Mouse (Mus musculus) hindbrain, embryonic 11.5 days (tissue): ENCODE results near the gene Siglec1. TPM values are rescaled to one million over a fixed set of nuclear protein-coding genes. Genes with fewer than 3 reads are reported as not detected.
A peak's percentile ranks its signal among the peaks of the same experiment; 100 is the strongest.

Experiments used
- ATAC-seq: fragments of 200-750 bp; cut with Nextera tagmentation; 2 replicates; pipeline ENCODE4 v1.8.0; 2017; ENCODE audit warnings: mild to moderate bottlenecking, moderate TSS enrichment, moderate library complexity; ENCODE audit not compliant: low FRiP score
- DNase-seq: peaks from one replicate; pipeline ENCODE4 v3.0.0-alpha.2; 2015; ENCODE audit warnings: low spot score
- H3K27ac ChIP-seq: fragments of 300-500 bp; sonication (generic); 2 replicates; pipeline ENCODE4 v1.5.1; 2014; ENCODE audit warnings: mild to moderate bottlenecking, low read depth, low read length
- H3K27me3 ChIP-seq: fragments of 300-500 bp; sonication (generic); 2 replicates; pipeline ENCODE4 v1.6.1; 2014; ENCODE audit warnings: mild to moderate bottlenecking, low read length, moderate library complexity, mixed read lengths; ENCODE audit not compliant: control insufficient read depth, insufficient read depth
- H3K36me3 ChIP-seq: fragments of 300-500 bp; sonication (generic); 2 replicates; pipeline ENCODE4 v1.6.1; 2014; ENCODE audit warnings: mild to moderate bottlenecking, low read length, moderate library complexity, mixed read lengths; ENCODE audit not compliant: control insufficient read depth, insufficient read depth
- H3K4me1 ChIP-seq: fragments of 300-500 bp; sonication (generic); replicated peaks from 2 replicates; pipeline ENCODE4 v1.6.1; 2014; ENCODE audit warnings: low read length, mixed read lengths; ENCODE audit not compliant: control insufficient read depth, insufficient read depth
- H3K4me2 ChIP-seq: fragments of 300-500 bp; sonication (generic); replicated peaks from 2 replicates; pipeline ENCODE4 v1.6.1; 2014; ENCODE audit warnings: mild to moderate bottlenecking, low read depth, low read length
- H3K4me3 ChIP-seq: fragments of 300-500 bp; sonication (generic); 2 replicates; pipeline ENCODE4 v1.5.1; 2014; ENCODE audit warnings: low read depth, low read length
- H3K9ac ChIP-seq: fragments of 300-500 bp; sonication (generic); 2 replicates; pipeline ENCODE4 v1.6.1; 2014; ENCODE audit warnings: low read depth, low read length
- H3K9me3 ChIP-seq: fragments of 300-500 bp; sonication (generic); 2 replicates; pipeline ENCODE4 v1.6.1; 2016; ENCODE audit warnings: low read length; ENCODE audit not compliant: control insufficient read depth
- WGBS: fragments of 180-500 bp; shearing (Covaris S2); extraction: QIAGEN DNeasy Blood & Tissue Kit; methylation state at CpG from one replicate; pipeline ENCODE4 v1.1.7; 2014; 5-methylcytosine and 5-hydroxymethylcytosine counted together
- polyA plus RNA-seq: library from polyadenylated mRNA; unstranded; fragments of >200 nt; fragmentation: Nextera tagmentation; extraction: Ambion mirVana; gene quantifications from 2 replicates; pipeline ENCODE4 v1.2.1, GENCODE M21; 2014

Gene Siglec1
- polyA plus RNA-seq, 1 experiment from 2014 or later = 0.15 TPM

- Histone ChIP-seq H3K27me3 (no peaks in the 10 kb centered on the region), H3K27ac (no peak overlapping the region), H3K9me3 (no peaks in the 10 kb centered on the region), H3K36me3 (no peaks in the 10 kb centered on the region), H3K9ac (no peak overlapping the region), H3K4me1 (peaks cover 9% of the 10 kb centered on the region; the same call in 1 of the 2 replicates), H3K4me2 (0 out of 2 replicates have a peak overlapping the region, but pooled peaks have one; percentile 72), H3K4me3 (no peak overlapping the region)
- DNase-seq (no peak), ATAC-seq (no peak)
- 85% methylated on average over 3 of the region's 3 CpGs for WGBS
These were observed 42.1 kb upstream of the Siglec1 start for GRCm38 (mm10) chr2:131128636-131129157.

GRCm38 (mm10) chr2:131128211-131128610 is 41.6 kb upstream of the Siglec1 start:
- WGBS = 88% methylated on average over 5 of the region's 5 CpGs
- Histone ChIP-seq H3K9me3 (no peaks in the 10 kb centered on the region), H3K36me3 (no peaks in the 10 kb centered on the region), H3K9ac (no peak overlapping the region), H3K4me1 (peaks cover 9% of the 10 kb centered on the region; the same call in 1 of the 2 replicates), H3K27me3 (no peaks in the 10 kb centered on the region), H3K4me2 (peak overlapping the region; percentile 72; the same call in 1 of the 2 replicates), H3K4me3 (peak overlapping the region; percentile 38; the same call in 1 of the 2 replicates), H3K27ac (no peak overlapping the region)
- ATAC-seq (no peak), DNase-seq (no peak)

GRCm38 (mm10) chr2:131127161-131127730 is 40.7 kb upstream of the Siglec1 start, which contains the start of gene Hspa12b:
Gene Hspa12b (plus strand): TSS chr2:131127280.
- WGBS = under 1% methylated on average over 28 of the region's 28 CpGs
- peak within 1 kb of the TSS; percentile 24; the same call in 1 of the 2 replicates for H3K27ac ChIP-seq
- peak; percentile 73 for DNase-seq
- H3K4me2 ChIP-seq = peak within 1 kb of the TSS; percentile 72
- no peaks in the 10 kb centered on the region for H3K36me3 ChIP-seq
- H3K4me1 ChIP-seq = peaks cover 9% of the 10 kb centered on the region; the same call in 1 of the 2 replicates
- ATAC-seq = peak; percentile 88
- H3K4me3 ChIP-seq = peak within 1 kb of the TSS; percentile 38
- no peaks in the 10 kb centered on the region for H3K27me3 ChIP-seq
- H3K9ac ChIP-seq = peak within 1 kb of the TSS; percentile 72
- no peaks in the 10 kb centered on the region for H3K9me3 ChIP-seq

GRCm38 (mm10) chr2:131125964-131126815 is 39.6 kb upstream of the Siglec1 start:
- peak overlapping the region; percentile 72; the same call in 1 of the 2 replicates for H3K4me2 ChIP-seq
- DNase-seq = no peak
- no peaks in the 10 kb centered on the region for H3K27me3 ChIP-seq
- peak; percentile 36; the same call in 1 of the 2 replicates for ATAC-seq
- no peak overlapping the region for H3K9ac ChIP-seq
- no peak overlapping the region for H3K4me3 ChIP-seq
- no peaks in the 10 kb centered on the region for H3K36me3 ChIP-seq
- no peaks in the 10 kb centered on the region for H3K9me3 ChIP-seq
- peaks cover 9% of the 10 kb centered on the region; the same call in 1 of the 2 replicates for H3K4me1 ChIP-seq
- 32% methylated on average over 9 of the region's 9 CpGs for WGBS
- H3K27ac ChIP-seq = 0 out of 2 replicates have a peak overlapping the region, but pooled peaks have one; percentile 24

- Histone ChIP-seq H3K27ac (no peak overlapping the region), H3K4me1 (peaks cover 9% of the 10 kb centered on the region; the same call in 1 of the 2 replicates), H3K9ac (no peak overlapping the region), H3K4me3 (no peak overlapping the region), H3K9me3 (no peaks in the 10 kb centered on the region), H3K27me3 (no peaks in the 10 kb centered on the region), H3K36me3 (no peaks in the 10 kb centered on the region), H3K4me2 (no peak overlapping the region)
- ATAC-seq = no peak
- WGBS = 93% methylated on average over 9 of the region's 9 CpGs
- no peak for DNase-seq
These were observed 38.8 kb upstream of the Siglec1 start for GRCm38 (mm10) chr2:131125157-131125963.

GRCm38 (mm10) chr2:131124166-131124565 is 37.6 kb upstream of the Siglec1 start:
- ATAC-seq = no peak
- whole genome bisulfite sequencing = 78% methylated on average over 3 of the region's 3 CpGs

GRCm38 (mm10) chr2:131118968-131119574 is 32.5 kb upstream of the Siglec1 start:
- Histone ChIP-seq H3K36me3 (no peaks in the 10 kb centered on the region), H3K4me1 (no peaks in the 10 kb centered on the region), H3K9ac (no peak overlapping the region), H3K27ac (no peak overlapping the region), H3K9me3 (no peaks in the 10 kb centered on the region), H3K4me2 (no peak overlapping the region), H3K4me3 (no peak overlapping the region), H3K27me3 (no peaks in the 10 kb centered on the region)
- WGBS = 77% methylated on average over 2 of the region's 2 CpGs
- no peak for DNase-seq
- no peak for ATAC-seq

More at GRCm38 (mm10) chr2:131124166-131124565, 37.6 kb upstream of the Siglec1 start:
- Histone ChIP-seq H3K4me1 (peaks cover 9% of the 10 kb centered on the region; the same call in 1 of the 2 replicates), H3K27me3 (no peaks in the 10 kb centered on the region), H3K36me3 (no peaks in the 10 kb centered on the region), H3K9ac (no peak overlapping the region), H3K27ac (no peak overlapping the region), H3K4me3 (no peak overlapping the region), H3K9me3 (no peaks in the 10 kb centered on the region), H3K4me2 (no peak overlapping the region)
- DNase-seq = no peak

- H3K27me3 ChIP-seq = no peaks in the 10 kb centered on the region
These were observed 19.4 kb upstream of the Siglec1 start for GRCm38 (mm10) chr2:131105989-131106388.

More at GRCm38 (mm10) chr2:131105989-131106388, 19.4 kb upstream of the Siglec1 start:
- no peaks in the 10 kb centered on the region for H3K36me3 ChIP-seq
- no peak overlapping the region for H3K9ac ChIP-seq
- no peak for ATAC-seq
- no peak overlapping the region for H3K4me3 ChIP-seq
- H3K4me1 ChIP-seq = no peaks in the 10 kb centered on the region
- 87% methylated on average over 5 of the region's 5 CpGs for WGBS
- no peak for DNase-seq
- no peak overlapping the region for H3K27ac ChIP-seq
- H3K4me2 ChIP-seq = no peak overlapping the region
- no peaks in the 10 kb centered on the region for H3K9me3 ChIP-seq
